Mouse (Mus musculus) monocyte, adult 2 months (primary cell): ENCODE data around the gene Phactr3.
"Not testable (repeated sequence)": the region's sequence is repeated elsewhere in the genome, so short reads cannot be mapped to it uniquely, and the experiment has no call there.

ENCODE experiments used
- DNase-seq, 2 experiments: peaks; one replicate each; pipeline ENCODE4 v3.0.0; 2022; ENCODE audit warnings: low spot score in 2 of 2, low read depth in 1 of 2

Gene Phactr3

GRCm38 (mm10) chr2:178118801-178119560 is at the start of gene Phactr3:
Gene Phactr3, plus strand, starts transcription at chr2:178118975.
- DNase-seq: no peak

- not testable (repeated sequence) for DNase-seq
Observed at GRCm38 (mm10) chr2:178078166-178078717, 40.5 kb upstream of the Phactr3 start, which contains the start of gene Zfp931. Gene Zfp931, minus strand, starts transcription at chr2:178078476.

DNA sequence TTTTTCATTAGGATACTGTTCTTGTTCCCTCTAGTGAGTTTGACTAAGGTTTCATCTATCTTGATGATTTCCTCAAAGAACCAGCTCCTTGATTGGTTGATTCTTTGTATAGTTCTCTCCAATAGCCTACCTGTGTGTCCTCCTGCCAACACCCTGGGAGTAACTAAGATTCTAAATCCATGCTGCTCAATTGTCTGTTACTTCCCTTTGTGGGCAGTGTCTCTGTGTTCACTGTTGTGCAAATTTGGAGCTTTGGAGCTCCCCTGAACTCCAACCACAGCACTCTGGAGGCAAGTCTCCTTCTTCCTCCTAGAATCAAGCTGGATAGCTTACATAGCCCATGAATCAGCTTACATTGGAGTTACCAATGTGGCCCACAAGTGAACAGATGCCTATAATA is 29.2 kb upstream of the Phactr3 start:
- DNase-seq: no peak

DNA sequence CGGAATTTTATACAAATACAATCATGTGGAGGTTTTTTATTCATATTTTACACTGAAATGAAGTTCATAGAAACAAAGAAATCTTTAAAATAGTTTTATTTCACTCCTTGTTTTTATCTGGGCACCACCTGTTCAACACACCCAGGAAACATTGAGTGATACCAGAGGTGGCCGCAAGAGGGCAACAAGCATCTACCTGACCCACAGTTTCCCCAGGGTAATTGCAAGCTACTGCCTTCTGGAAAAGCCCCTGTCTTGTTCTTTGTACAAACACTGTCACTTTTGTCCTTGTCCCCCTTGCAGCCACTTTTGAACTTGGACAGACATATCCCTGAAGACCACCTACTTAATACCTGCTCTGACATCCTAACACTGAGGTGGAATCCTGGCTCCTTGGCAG is 20.8 kb upstream of the Phactr3 start:
- DNase-seq: no peak

DNA sequence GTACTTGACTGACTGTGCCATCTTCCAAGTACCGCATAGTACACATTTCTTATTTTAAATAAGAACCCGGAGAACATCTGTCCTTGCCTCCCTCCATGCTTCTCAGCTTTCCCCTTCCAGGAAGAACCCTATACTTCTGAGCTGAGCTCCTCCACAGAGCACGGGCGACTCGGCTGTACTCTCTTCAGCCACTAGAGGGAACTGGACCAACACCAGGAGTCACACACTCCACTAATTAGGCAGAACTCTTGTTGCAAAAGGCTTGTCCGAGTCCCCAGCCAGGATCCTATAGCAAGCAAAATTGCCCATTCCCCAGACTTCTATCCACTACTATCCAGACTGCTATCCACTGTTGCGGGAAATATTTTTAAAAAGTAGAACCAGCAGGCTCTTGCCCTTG is 16.8 kb upstream of the Phactr3 start:
- DNase-seq: no peak

DNA sequence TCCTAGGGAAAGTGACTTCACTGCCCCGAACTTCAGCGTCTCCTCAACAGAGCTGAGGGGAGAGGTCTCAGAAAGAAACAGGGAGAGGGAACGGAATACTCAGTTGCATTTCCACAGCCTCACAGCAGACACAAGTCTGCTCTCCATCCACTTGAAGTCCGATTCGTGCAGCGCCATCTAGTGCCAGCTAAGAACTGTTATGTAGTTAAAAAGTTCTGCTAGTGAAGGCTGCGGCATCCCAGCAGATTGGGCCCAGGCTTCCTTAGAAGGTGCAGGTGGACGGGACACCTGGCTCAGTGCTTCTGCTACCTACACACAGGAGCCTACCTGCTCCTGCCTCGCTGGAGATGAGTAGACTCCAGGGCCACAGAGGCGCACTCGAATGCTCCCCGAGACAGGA is 829 bp upstream of the Phactr3 start:
- DNase-seq: no peak

- no peak for DNase-seq
Observed at GRCm38 (mm10) chr2:178119561-178120355, 983 bp downstream of the Phactr3 start.

GRCm38 (mm10) chr2:178120356-178120645 is 1.5 kb downstream of the Phactr3 start:
- DNase-seq: no peak

- no peak for DNase-seq
Observed at GRCm38 (mm10) chr2:178120651-178121374, 2.0 kb downstream of the Phactr3 start.

- DNase-seq: no peak
Observed at GRCm38 (mm10) chr2:178121375-178121688, 2.6 kb downstream of the Phactr3 start.

DNA sequence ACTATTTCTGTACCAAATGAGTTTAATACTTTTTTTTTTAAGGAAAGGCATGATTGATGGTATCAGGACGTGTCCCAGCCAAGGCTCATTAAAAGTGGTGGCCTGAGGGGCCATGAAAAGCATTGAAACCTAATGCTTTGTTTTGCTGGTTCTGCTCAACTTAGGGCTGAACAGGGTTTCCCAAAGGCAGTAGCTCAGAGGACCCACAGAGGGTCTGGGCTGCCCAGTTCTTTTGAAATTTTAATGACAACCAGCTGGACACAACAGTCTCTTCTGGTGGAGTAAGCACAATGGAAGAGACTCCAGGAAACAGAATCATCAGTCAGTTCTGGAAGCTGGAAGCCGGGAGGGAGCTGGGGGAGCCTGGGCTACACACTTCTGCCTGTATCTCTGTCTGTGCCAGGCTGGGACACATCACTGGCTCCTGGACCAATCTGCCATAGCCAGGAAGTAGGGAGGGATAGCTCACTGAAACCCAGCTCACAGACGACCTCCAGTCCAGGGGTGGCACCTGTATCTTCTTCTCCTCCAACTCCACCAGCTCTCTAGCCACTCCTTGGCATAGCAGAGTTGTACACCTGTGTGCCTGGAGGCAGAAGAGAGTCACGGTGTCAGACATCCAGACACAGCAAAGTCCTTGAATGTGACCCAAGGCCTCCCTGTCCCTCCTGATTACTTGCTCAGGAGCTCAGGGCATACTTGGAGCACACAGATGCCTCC is 3.3 kb downstream of the Phactr3 start:
- no peak for DNase-seq

DNA sequence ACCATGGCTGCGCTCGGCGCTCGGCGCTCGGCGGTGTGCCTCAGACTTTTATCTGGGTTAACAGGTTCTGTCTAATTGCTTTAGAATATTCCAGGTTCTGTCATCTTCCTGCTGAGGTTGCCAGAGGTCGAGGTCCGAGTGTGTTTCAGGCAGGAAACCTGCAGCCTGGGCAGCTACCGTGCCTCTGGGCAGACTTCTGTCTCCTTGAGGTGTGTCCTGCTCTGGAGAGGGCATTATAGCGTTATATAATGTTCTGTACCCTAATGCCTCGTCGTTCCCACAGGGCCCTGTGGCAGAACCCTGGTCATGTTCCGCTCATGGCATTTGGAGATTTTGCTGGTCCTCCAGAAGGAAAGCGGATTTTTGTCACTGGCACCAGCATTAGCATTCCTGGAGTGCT is 4.7 kb downstream of the Phactr3 start:
- no peak for DNase-seq

GRCm38 (mm10) chr2:178125427-178125826 is 6.7 kb downstream of the Phactr3 start:
- DNase-seq: no peak

DNA sequence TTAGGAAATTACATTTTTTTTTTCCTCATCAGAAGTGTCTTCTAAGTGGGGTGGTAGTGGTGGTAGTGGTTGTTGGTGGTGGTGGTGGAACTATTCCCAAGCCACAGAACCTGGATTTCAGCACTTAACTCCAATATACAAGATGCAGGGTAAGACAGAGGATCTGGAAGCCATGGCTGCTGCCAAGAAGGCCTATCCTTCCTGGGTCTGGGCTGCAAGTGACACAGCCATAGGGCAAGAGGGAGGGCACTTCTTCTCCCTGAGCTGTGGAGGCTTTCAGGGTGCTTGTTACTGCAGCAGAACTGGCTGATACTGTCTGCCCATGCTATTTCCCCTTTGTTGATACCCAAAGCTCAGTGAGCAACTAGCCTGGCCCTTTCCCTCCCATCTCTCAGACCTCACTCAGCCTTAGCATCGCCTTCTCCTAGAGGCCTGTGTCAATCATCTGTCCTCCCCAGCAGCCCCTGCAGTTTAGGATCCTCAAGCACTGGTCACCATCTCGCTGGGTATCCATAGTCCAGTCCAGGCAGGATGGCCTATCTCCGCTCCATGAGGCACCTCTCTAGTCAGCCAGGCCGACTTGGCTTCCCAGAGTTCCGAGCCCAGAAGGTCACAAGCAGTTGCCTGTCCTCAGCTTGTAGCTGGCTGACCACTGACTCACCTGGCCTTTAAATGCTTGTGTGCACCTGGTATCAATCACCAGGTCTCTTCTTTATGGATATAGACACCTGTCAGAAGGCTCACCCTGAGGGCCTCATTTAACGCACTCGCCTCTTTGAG is 7.5 kb downstream of the Phactr3 start:
- no peak for DNase-seq

DNA sequence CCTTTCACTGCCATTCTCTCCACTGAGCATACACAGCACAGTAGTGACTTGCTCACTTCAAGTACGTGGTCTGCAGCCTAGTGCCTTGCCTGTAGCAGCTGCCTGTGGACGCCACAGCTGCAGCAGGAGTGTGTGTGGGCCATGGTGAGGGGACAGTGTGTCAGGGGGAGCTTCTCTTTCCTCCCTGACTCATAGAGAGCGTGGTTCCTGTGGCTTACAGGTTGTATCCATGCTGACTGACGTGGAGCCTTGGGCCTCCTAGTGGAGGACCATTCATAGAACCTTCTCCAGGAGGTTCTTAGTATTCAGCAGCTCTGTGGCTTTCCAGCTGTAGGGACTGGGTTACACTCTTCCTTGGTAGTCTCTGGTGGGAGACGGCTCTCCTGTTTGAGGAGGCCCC is 9.8 kb downstream of the Phactr3 start:
- no peak for DNase-seq

GRCm38 (mm10) chr2:178129161-178129560 is 10.4 kb downstream of the Phactr3 start:
- no peak for DNase-seq

- DNase-seq: no peak
Observed at GRCm38 (mm10) chr2:178129676-178130075, 10.9 kb downstream of the Phactr3 start.

GRCm38 (mm10) chr2:178130536-178130935 is 11.8 kb downstream of the Phactr3 start:
- DNase-seq: no peak

GRCm38 (mm10) chr2:178131011-178131410 is 12.2 kb downstream of the Phactr3 start:
- no peak for DNase-seq

- DNase-seq: no peak
Observed at GRCm38 (mm10) chr2:178131606-178132365, 13.0 kb downstream of the Phactr3 start.
